26 mouse cellular contexts compared by ENCODE assay signal in genomic region chr2:52043485-52043884, GRCm38 (mm10). TPM values are rescaled to one million over a fixed set of nuclear protein-coding genes. Genes with fewer than 3 reads are reported as not detected.
DNase-seq lines count a peak whose midpoint lies in the region; ATAC-seq and TF ChIP-seq lines count a peak whose summit lies in the region.
"Had no signal": no experiment of that assay in that cellular context is flagged by ENCODE, and none has a peak within 500 bp of the region (broad histone marks: within the 10 kb centered on the region; RNA-seq: fewer than 3 reads in every experiment).

No protein-coding gene starts in this region.

- peaks cover 2% of the 10 kb centered on the region; the same call in 1 of the 2 replicates for H3K4me1 ChIP-seq in embryonic facial prominence, embryonic 14.5 days (ENCODE audit: control insufficient read depth, insufficient read depth, low read length)
- H3K4me1 ChIP-seq in embryonic facial prominence, embryonic 10.5 days, result peaks cover 4% of the 10 kb centered on the region; the same call in 1 of the 2 replicates
- H3K4me1 ChIP-seq in midbrain, postnatal 0 days (ENCODE audit: insufficient read depth, low read length), result no peaks in the 10 kb centered on the region
- H3K4me1 ChIP-seq in midbrain, embryonic 13.5 days (replicated peaks), result peaks cover 5% of the 10 kb centered on the region; the same call in 1 of the 2 replicates
- H3K4me1 ChIP-seq: heart, embryonic 15.5 days; neural tube, embryonic 15.5 days had no signal

- peaks cover 37% of the 10 kb centered on the region for H3K36me3 ChIP-seq in embryonic facial prominence, embryonic 14.5 days (ENCODE audit: control insufficient read depth, insufficient read depth, low read length)
- H3K36me3 ChIP-seq in embryonic facial prominence, embryonic 10.5 days (replicated peaks), result peaks cover 61% of the 10 kb centered on the region
- no peaks in the 10 kb centered on the region for H3K36me3 ChIP-seq in midbrain, postnatal 0 days (ENCODE audit: insufficient read depth, low read length)
- H3K36me3 ChIP-seq in midbrain, embryonic 13.5 days, result 0 out of 2 replicates have a peak, but pooled peaks cover 6% of the 10 kb centered on the region
- H3K36me3 ChIP-seq: G1E; heart, embryonic 15.5 days; neural tube, embryonic 15.5 days had no signal

- ATAC-seq in embryonic facial prominence, embryonic 14.5 days (ENCODE audit: low read depth), result no peak
- ATAC-seq in midbrain, postnatal 0 days (ENCODE audit: low FRiP score), result no peak
- ATAC-seq in midbrain, embryonic 13.5 days, result no peak
- ATAC-seq: forebrain, embryonic 13.5 days; intestine, embryonic 16.5 days; Patski had no signal

- no peak overlapping the region for H3K9ac ChIP-seq in embryonic facial prominence, embryonic 14.5 days (ENCODE audit: low read depth, low read length)
- H3K9ac ChIP-seq in midbrain, postnatal 0 days (replicated peaks; ENCODE audit: low read length, poor library complexity, severe bottlenecking), result no peak overlapping the region
- no peak overlapping the region for H3K9ac ChIP-seq in midbrain, embryonic 13.5 days (replicated peaks)
- H3K9ac ChIP-seq: forebrain, embryonic 13.5 days; heart, embryonic 15.5 days; limb, embryonic 12.5 days; neural tube, embryonic 15.5 days had no signal

- DNase-seq in embryonic facial prominence, embryonic 14.5 days (ENCODE audit: low spot score), result peak; percentile 43
- DNase-seq in embryonic facial prominence, embryonic 10.5 days (ENCODE audit: low spot score), result no peak
- peak; percentile 27 for DNase-seq in layer of hippocampus, adult 11-12 months (ENCODE audit: low spot score)
- DNase-seq in layer of hippocampus, postnatal 36 days, result no peak
- peak; percentile 36 for DNase-seq in midbrain, postnatal 0 days (ENCODE audit: low spot score)
- DNase-seq in cerebellum, adult 11 months, result no peak
- DNase-seq in kidney, adult 9 months, result no peak
- DNase-seq: adrenal gland, postnatal 14 days; cerebellum, postnatal 10 days; gastrocnemius, postnatal 10 days; kidney, adult 8-10 months; kidney, postnatal 10 days; lung, postnatal 36 days; thymus, adult 2 months; thymus, postnatal 36 days had no signal

- H3K27ac ChIP-seq in embryonic facial prominence, embryonic 14.5 days (replicated peaks; ENCODE audit: low read depth, low read length), result no peak overlapping the region
- H3K27ac ChIP-seq in embryonic facial prominence, embryonic 10.5 days (replicated peaks), result no peak overlapping the region
- no peak overlapping the region for H3K27ac ChIP-seq in midbrain, postnatal 0 days (ENCODE audit: low read depth, low read length)
- no peak overlapping the region for H3K27ac ChIP-seq in midbrain, embryonic 13.5 days
- H3K27ac ChIP-seq: forebrain, embryonic 13.5 days; heart, embryonic 15.5 days; limb, embryonic 12.5 days; neural tube, embryonic 15.5 days had no signal

- no peaks in the 10 kb centered on the region for H3K9me3 ChIP-seq in embryonic facial prominence, embryonic 14.5 days (ENCODE audit: control insufficient read depth, low read length)
- H3K9me3 ChIP-seq in embryonic facial prominence, embryonic 10.5 days, result no peaks in the 10 kb centered on the region
- no peaks in the 10 kb centered on the region for H3K9me3 ChIP-seq in midbrain, postnatal 0 days (ENCODE audit: low read length)
- no peaks in the 10 kb centered on the region for H3K9me3 ChIP-seq in midbrain, embryonic 13.5 days
- H3K9me3 ChIP-seq: forebrain, embryonic 13.5 days; G1E; heart, embryonic 15.5 days; limb, embryonic 12.5 days; neural tube, embryonic 15.5 days had no signal

- 77% methylated on average over 11 of the region's 11 CpGs for WGBS in embryonic facial prominence, embryonic 14.5 days
- WGBS in embryonic facial prominence, embryonic 10.5 days, result 95% methylated on average over 11 of the region's 11 CpGs
- 56% methylated on average over 11 of the region's 11 CpGs for WGBS in midbrain, postnatal 0 days
- 67% methylated on average over 11 of the region's 11 CpGs for WGBS in midbrain, embryonic 13.5 days

- no peaks in the 10 kb centered on the region for H3K27me3 ChIP-seq in embryonic facial prominence, embryonic 14.5 days (replicated peaks; ENCODE audit: control insufficient read depth, insufficient read depth, low read length)
- no peaks in the 10 kb centered on the region for H3K27me3 ChIP-seq in embryonic facial prominence, embryonic 10.5 days (replicated peaks; ENCODE audit: low read depth, poor library complexity, severe bottlenecking)
- H3K27me3 ChIP-seq in midbrain, postnatal 0 days (ENCODE audit: insufficient read depth, low read length), result no peaks in the 10 kb centered on the region
- no peaks in the 10 kb centered on the region for H3K27me3 ChIP-seq in midbrain, embryonic 13.5 days
- H3K27me3 ChIP-seq: forebrain, embryonic 13.5 days; limb, embryonic 12.5 days; neural tube, embryonic 15.5 days; Patski had no signal

- H3K4me2 ChIP-seq in embryonic facial prominence, embryonic 14.5 days (ENCODE audit: low read depth, low read length), result no peak overlapping the region
- no peak overlapping the region for H3K4me2 ChIP-seq in midbrain, postnatal 0 days (ENCODE audit: low read depth, low read length, poor library complexity, severe bottlenecking)
- no peak overlapping the region for H3K4me2 ChIP-seq in midbrain, embryonic 13.5 days (replicated peaks)
- H3K4me2 ChIP-seq: forebrain, embryonic 13.5 days; heart, embryonic 15.5 days; limb, embryonic 12.5 days; liver, embryonic 11.5 days; midbrain, embryonic 11.5 days; neural tube, embryonic 15.5 days had no signal

- no peak overlapping the region for H3K4me3 ChIP-seq in embryonic facial prominence, embryonic 14.5 days (ENCODE audit: low read depth, low read length)
- H3K4me3 ChIP-seq in embryonic facial prominence, embryonic 10.5 days, result no peak overlapping the region
- no peak overlapping the region for H3K4me3 ChIP-seq in midbrain, postnatal 0 days (ENCODE audit: low read depth, low read length)
- no peak overlapping the region for H3K4me3 ChIP-seq in midbrain, embryonic 13.5 days (replicated peaks)
- H3K4me3 ChIP-seq: forebrain, embryonic 13.5 days; heart, embryonic 15.5 days; limb, embryonic 12.5 days; neural tube, embryonic 15.5 days had no signal

- no peak for TF ChIP-seq CTCF in midbrain, postnatal 0 days (IDR thresholded peaks at IDR 0.05)

RNA-seq across cellular contexts. Expression of gene Tnfaip6, which starts 5.7 kb away (rescaled TPM):
- polyA plus RNA-seq in embryonic facial prominence, embryonic 14.5 days (2014; fragmentation: Nextera tagmentation; extraction: Ambion mirVana), result 22.7 and 23.4 TPM in 2 replicates
- 44.7 and 57.7 TPM in 2 replicates for polyA plus RNA-seq in embryonic facial prominence, embryonic 10.5 days (2016; fragmentation: Nextera tagmentation; extraction: Ambion mirVana)
- 1 to 10 TPM; 7.6 to 8.1 TPM for total RNA-seq in layer of hippocampus, postnatal 36 days (2021)
- 1.6 and 2.0 TPM in 2 replicates for total RNA-seq in midbrain, postnatal 0 days (2014; rRNA removed)
- polyA plus RNA-seq in midbrain, postnatal 0 days (2015; fragmentation: Nextera tagmentation; extraction: Ambion mirVana), result 3.1 and 3.2 TPM in 2 replicates
- polyA plus RNA-seq in midbrain, embryonic 13.5 days (2015; fragmentation: Nextera tagmentation; extraction: Ambion mirVana), result 6.2 and 6.8 TPM in 2 replicates
- total RNA-seq: common myeloid progenitor, adult 5-6 weeks; G1E had no signal
- polyA plus RNA-seq: G1E, Patski had no signal

RNA-seq across cellular contexts. Expression of gene Rif1, which starts 29.1 kb away (rescaled TPM):
- polyA plus RNA-seq in embryonic facial prominence, embryonic 14.5 days (2014; fragmentation: Nextera tagmentation; extraction: Ambion mirVana), result 35.7 and 38.8 TPM in 2 replicates
- polyA plus RNA-seq in embryonic facial prominence, embryonic 10.5 days (2016; fragmentation: Nextera tagmentation; extraction: Ambion mirVana), result 41.0 and 43.4 TPM in 2 replicates
- total RNA-seq in layer of hippocampus, postnatal 36 days (2021), result 10 to 100 TPM; 25.6 to 31.2 TPM
- 17.2 and 31.3 TPM in 2 replicates for total RNA-seq in midbrain, postnatal 0 days (2014; rRNA removed)
- polyA plus RNA-seq in midbrain, postnatal 0 days (2015; fragmentation: Nextera tagmentation; extraction: Ambion mirVana), result 8.1 and 13.8 TPM in 2 replicates
- polyA plus RNA-seq in midbrain, embryonic 13.5 days (2015; fragmentation: Nextera tagmentation; extraction: Ambion mirVana), result 22.3 and 28.7 TPM in 2 replicates

Comparison
In these comparisons a context has a peak if more than half of its experiments do, and no peak if none do; other contexts are left out.
1. DNase-seq: peak in embryonic facial prominence, embryonic 14.5 days (single experiment), layer of hippocampus, adult 11-12 months (single experiment) and midbrain, postnatal 0 days (single experiment); none in embryonic facial prominence, embryonic 10.5 days (single experiment), layer of hippocampus, postnatal 36 days (0 of 2), cerebellum, adult 11 months (single experiment) and kidney, adult 9 months (single experiment).